Mouse (Mus musculus) spleen, postnatal 4 days (tissue): ENCODE data around the gene Plp2.
"Not testable (repeated sequence)": the region's sequence is repeated elsewhere in the genome, so short reads cannot be mapped to it uniquely, and the experiment has no call there.

ENCODE experiments used
- DNase-seq, 2 experiments: peaks; one replicate each; pipeline ENCODE4 v3.0.0; 2022; ENCODE audit warnings: low spot score in 2 of 2

The Plp2 gene

GRCm38 (mm10) chrX:7670921-7671623 lies at the start of gene Plp2:
Gene Plp2, minus strand, starts transcription at chrX:7671390.
- DNase-seq = peak; percentile 38 to 72

GRCm38 (mm10) chrX:7716058-7716457 lies 44.9 kb upstream of the Plp2 start:
- DNase-seq = not testable (repeated sequence)

GRCm38 (mm10) chrX:7714135-7714899 lies 43.1 kb upstream of the Plp2 start, which contains the start of gene Wdr45:
Gene Wdr45, plus strand, starts transcription at chrX:7714333.
- DNase-seq = peak; percentile 90 to 91

GRCm38 (mm10) chrX:7713764-7714134 lies 42.6 kb upstream of the Plp2 start:
- not testable (repeated sequence) for DNase-seq

GRCm38 (mm10) chrX:7696954-7697381 lies 25.8 kb upstream of the Plp2 start, which contains the start of gene Gpkow:
Gene Gpkow, plus strand, starts transcription at chrX:7697131.
- peak; percentile 78 to 82 for DNase-seq

GRCm38 (mm10) chrX:7696520-7696919 lies 25.3 kb upstream of the Plp2 start:
- no peak for DNase-seq

- DNase-seq = peak in 1 of 2 experiments; percentile 18
Observed at GRCm38 (mm10) chrX:7692862-7693261, 21.7 kb upstream of the Plp2 start.

- DNase-seq = no peak
Observed at GRCm38 (mm10) chrX:7690486-7690885, 19.3 kb upstream of the Plp2 start.

GRCm38 (mm10) chrX:7688321-7688720 lies 17.1 kb upstream of the Plp2 start:
- no peak for DNase-seq

GRCm38 (mm10) chrX:7680864-7681263 lies 9.7 kb upstream of the Plp2 start, which contains the start of gene Magix:
Gene Magix, minus strand, starts transcription at chrX:7681251.
- DNase-seq = no peak

- DNase-seq = no peak
Observed at GRCm38 (mm10) chrX:7680057-7680412, 8.8 kb upstream of the Plp2 start.

GRCm38 (mm10) chrX:7679405-7680056 lies 8.3 kb upstream of the Plp2 start:
- peak; percentile 85 to 94 for DNase-seq

- DNase-seq = no peak
Observed at GRCm38 (mm10) chrX:7678986-7679385, 7.8 kb upstream of the Plp2 start.

- no peak for DNase-seq
Observed at GRCm38 (mm10) chrX:7675001-7675380, 3.8 kb upstream of the Plp2 start.

- DNase-seq = no peak
Observed at GRCm38 (mm10) chrX:7674284-7675000, 3.3 kb upstream of the Plp2 start.

- peak; percentile 47 to 68 for DNase-seq
Observed at GRCm38 (mm10) chrX:7673578-7674281, 2.5 kb upstream of the Plp2 start.

- DNase-seq = no peak
Observed at GRCm38 (mm10) chrX:7672739-7673138, 1.5 kb upstream of the Plp2 start.

- peak; percentile 66 to 81 for DNase-seq
Observed at GRCm38 (mm10) chrX:7670390-7670881, 754 bp downstream of the Plp2 start.

- no peak for DNase-seq
Observed at GRCm38 (mm10) chrX:7665739-7666502, 5.3 kb downstream of the Plp2 start.

- DNase-seq = no peak
Observed at GRCm38 (mm10) chrX:7664791-7665190, 6.4 kb downstream of the Plp2 start.
